Mouse (Mus musculus) neural tube, embryonic 11.5 days (tissue): ENCODE data around the gene Mettl26. TPM values are rescaled to one million over a fixed set of nuclear protein-coding genes. Genes with fewer than 3 reads are reported as not detected.

Source experiments
- ATAC-seq: fragments of 200-750 bp; cut with Nextera tagmentation; 2 replicates; pipeline ENCODE4 v1.8.0; 2017; ENCODE audit warnings: moderate number of reproducible peaks, mild to moderate bottlenecking, moderate TSS enrichment, moderate library complexity; ENCODE audit not compliant: insufficient read depth, low FRiP score, low TSS enrichment
- DNase-seq: peaks from one replicate; pipeline ENCODE4 v3.0.0-alpha.2; 2015; ENCODE audit warnings: low spot score
- H3K27ac ChIP-seq: fragments of 300-500 bp; sonication (generic); 2 replicates; pipeline ENCODE4 v1.5.1; 2014; ENCODE audit warnings: low read depth, mild to moderate bottlenecking, low read length
- H3K27me3 ChIP-seq: fragments of 300-500 bp; sonication (generic); 2 replicates; pipeline ENCODE4 v1.6.1; 2014; ENCODE audit warnings: mild to moderate bottlenecking, low read length, mixed read lengths; ENCODE audit not compliant: control insufficient read depth, insufficient read depth
- H3K36me3 ChIP-seq: fragments of 300-500 bp; sonication (generic); 2 replicates; pipeline ENCODE4 v1.6.1; 2014; ENCODE audit warnings: mild to moderate bottlenecking, low read length, moderate library complexity, mixed read lengths; ENCODE audit not compliant: control insufficient read depth, insufficient read depth
- H3K4me1 ChIP-seq: fragments of 300-500 bp; sonication (generic); 2 replicates; pipeline ENCODE4 v1.6.1; 2014; ENCODE audit warnings: low read length, mixed read lengths; ENCODE audit not compliant: control insufficient read depth, insufficient read depth
- H3K4me2 ChIP-seq: fragments of 300-500 bp; sonication (generic); 2 replicates; pipeline ENCODE4 v1.6.1; 2014; ENCODE audit warnings: low read depth, mild to moderate bottlenecking, moderate library complexity
- H3K4me3 ChIP-seq: fragments of 300-500 bp; sonication (generic); 2 replicates; pipeline ENCODE4 v1.5.1; 2014; ENCODE audit warnings: low read depth, low read length
- H3K9ac ChIP-seq: fragments of 300-500 bp; sonication (generic); 2 replicates; pipeline ENCODE4 v1.6.1; 2014; ENCODE audit warnings: mild to moderate bottlenecking, low read length
- H3K9me3 ChIP-seq: fragments of 300-500 bp; sonication (generic); 2 replicates; pipeline ENCODE4 v1.6.1; 2016; ENCODE audit warnings: low read length; ENCODE audit not compliant: control insufficient read depth
- whole genome bisulfite sequencing: fragments of 180-500 bp; shearing (Covaris S2); extraction: QIAGEN DNeasy Blood & Tissue Kit; methylation state at CpG from one replicate; pipeline ENCODE4 v1.1.7; 2014; 5-methylcytosine and 5-hydroxymethylcytosine counted together
- polyA plus RNA-seq: library from polyadenylated mRNA; unstranded; fragments of >200 nt; fragmentation: Nextera tagmentation; extraction: Ambion mirVana; gene quantifications from 2 replicates; pipeline ENCODE4 v1.2.1, GENCODE M21; 2014

Gene Mettl26
- polyA plus RNA-seq, 1 experiment from 2014 or later, result 58.8 TPM

- no peaks in the 10 kb centered on the region for H3K27me3 ChIP-seq
- H3K4me1 ChIP-seq, result peaks cover 5% of the 10 kb centered on the region; the same call in 1 of the 2 replicates
- no peak overlapping the region for H3K4me3 ChIP-seq
- 73% methylated on average over 12 of the region's 12 CpGs for WGBS
- H3K9ac ChIP-seq, result no peak overlapping the region
- H3K27ac ChIP-seq, result no peak overlapping the region
- DNase-seq, result no peak
- no peaks in the 10 kb centered on the region for H3K9me3 ChIP-seq
- no peak for ATAC-seq
- H3K4me2 ChIP-seq, result no peak overlapping the region
- H3K36me3 ChIP-seq, result no peaks in the 10 kb centered on the region
Measured at GRCm38 (mm10) chr17:25895891-25896290, 21.0 kb downstream of the Mettl26 start.

- 90% methylated on average over 1 of the region's 1 CpGs for WGBS
- H3K4me2 ChIP-seq, result no peak overlapping the region
- ATAC-seq, result no peak
- peaks cover 5% of the 10 kb centered on the region; the same call in 1 of the 2 replicates for H3K4me1 ChIP-seq
- H3K27ac ChIP-seq, result no peak overlapping the region
- H3K9me3 ChIP-seq, result no peaks in the 10 kb centered on the region
- H3K27me3 ChIP-seq, result no peaks in the 10 kb centered on the region
- H3K4me3 ChIP-seq, result no peak overlapping the region
- no peaks in the 10 kb centered on the region for H3K36me3 ChIP-seq
- no peak for DNase-seq
- H3K9ac ChIP-seq, result no peak overlapping the region
Measured at GRCm38 (mm10) chr17:25900193-25900592, 25.3 kb downstream of the Mettl26 start.

- H3K4me3 ChIP-seq, result no peak overlapping the region
- ATAC-seq (no peak), DNase-seq (no peak)
- no peaks in the 10 kb centered on the region for H3K36me3 ChIP-seq
- H3K4me2 ChIP-seq, result no peak overlapping the region
- no peak overlapping the region for H3K27ac ChIP-seq
- no peaks in the 10 kb centered on the region for H3K9me3 ChIP-seq
- H3K4me1 ChIP-seq, result no peaks in the 10 kb centered on the region
- 87% methylated on average over 3 of the region's 3 CpGs for WGBS
- no peaks in the 10 kb centered on the region for H3K27me3 ChIP-seq
- no peak overlapping the region for H3K9ac ChIP-seq
Measured at GRCm38 (mm10) chr17:25903061-25903460, 28.2 kb downstream of the Mettl26 start.

GRCm38 (mm10) chr17:25907640-25908039 is 32.8 kb downstream of the Mettl26 start:
- no peak overlapping the region for H3K4me3 ChIP-seq
- H3K9me3 ChIP-seq, result no peaks in the 10 kb centered on the region
- no peak overlapping the region for H3K9ac ChIP-seq
- no peak overlapping the region for H3K27ac ChIP-seq
- no peak for ATAC-seq
- no peaks in the 10 kb centered on the region for H3K4me1 ChIP-seq
- H3K36me3 ChIP-seq, result no peaks in the 10 kb centered on the region
- no peak overlapping the region for H3K4me2 ChIP-seq
- H3K27me3 ChIP-seq, result no peaks in the 10 kb centered on the region
- 93% methylated on average over 2 of the region's 2 CpGs for WGBS
- no peak for DNase-seq

- no peaks in the 10 kb centered on the region for H3K4me1 ChIP-seq
- no peak for ATAC-seq
- no peak for DNase-seq
Measured at GRCm38 (mm10) chr17:25911816-25912215, 36.9 kb downstream of the Mettl26 start.

GRCm38 (mm10) chr17:25913186-25913876 is 38.5 kb downstream of the Mettl26 start:
- Histone ChIP-seq H3K9ac (no peak overlapping the region), H3K27ac (no peak overlapping the region), H3K9me3 (no peaks in the 10 kb centered on the region), H3K4me3 (no peak overlapping the region), H3K4me1 (peaks cover 6% of the 10 kb centered on the region), H3K36me3 (no peaks in the 10 kb centered on the region), H3K4me2 (no peak overlapping the region), H3K27me3 (no peaks in the 10 kb centered on the region)
- WGBS, result 88% methylated on average over 14 of the region's 14 CpGs
- no peak for ATAC-seq
- no peak for DNase-seq

More at GRCm38 (mm10) chr17:25911816-25912215, 36.9 kb downstream of the Mettl26 start:
- H3K27ac ChIP-seq, result no peak overlapping the region
- H3K4me3 ChIP-seq, result no peak overlapping the region
- H3K36me3 ChIP-seq, result no peaks in the 10 kb centered on the region
- no peaks in the 10 kb centered on the region for H3K9me3 ChIP-seq
- WGBS, result 91% methylated on average over 4 of the region's 4 CpGs
- H3K4me2 ChIP-seq, result no peak overlapping the region
- H3K27me3 ChIP-seq, result no peaks in the 10 kb centered on the region
- H3K9ac ChIP-seq, result no peak overlapping the region

- no peak overlapping the region for H3K27ac ChIP-seq
- ATAC-seq (no peak), DNase-seq (no peak)
- WGBS, result 94% methylated on average over 1 of the region's 1 CpGs
- H3K27me3 ChIP-seq, result no peaks in the 10 kb centered on the region
- H3K36me3 ChIP-seq, result no peaks in the 10 kb centered on the region
- H3K9me3 ChIP-seq, result no peaks in the 10 kb centered on the region
- H3K4me3 ChIP-seq, result no peak overlapping the region
- peaks cover 11% of the 10 kb centered on the region for H3K4me1 ChIP-seq
- no peak overlapping the region for H3K9ac ChIP-seq
- H3K4me2 ChIP-seq, result no peak overlapping the region
Measured at GRCm38 (mm10) chr17:25913877-25914275, 39.0 kb downstream of the Mettl26 start.

GRCm38 (mm10) chr17:25914295-25914694 is 39.4 kb downstream of the Mettl26 start:
- Histone ChIP-seq H3K36me3 (no peaks in the 10 kb centered on the region), H3K9ac (no peak overlapping the region), H3K4me2 (no peak overlapping the region), H3K4me3 (no peak overlapping the region), H3K27me3 (no peaks in the 10 kb centered on the region), H3K4me1 (peaks cover 11% of the 10 kb centered on the region), H3K9me3 (no peaks in the 10 kb centered on the region), H3K27ac (no peak overlapping the region)
- ATAC-seq (no peak), DNase-seq (no peak)
- 87% methylated on average over 4 of the region's 4 CpGs for WGBS

- H3K9me3 ChIP-seq, result no peaks in the 10 kb centered on the region
- no peak for ATAC-seq
- no peak overlapping the region for H3K4me3 ChIP-seq
- 87% methylated on average over 8 of the region's 8 CpGs for WGBS
- H3K4me1 ChIP-seq, result peaks cover 15% of the 10 kb centered on the region
- no peak overlapping the region for H3K9ac ChIP-seq
- no peaks in the 10 kb centered on the region for H3K36me3 ChIP-seq
- H3K27me3 ChIP-seq, result no peaks in the 10 kb centered on the region
- DNase-seq, result no peak
- H3K4me2 ChIP-seq, result no peak overlapping the region
- H3K27ac ChIP-seq, result no peak overlapping the region
Measured at GRCm38 (mm10) chr17:25916931-25917647, 42.2 kb downstream of the Mettl26 start.
